Mouse (Mus musculus): ENCODE results near the gene Cd1d1.

DNA sequence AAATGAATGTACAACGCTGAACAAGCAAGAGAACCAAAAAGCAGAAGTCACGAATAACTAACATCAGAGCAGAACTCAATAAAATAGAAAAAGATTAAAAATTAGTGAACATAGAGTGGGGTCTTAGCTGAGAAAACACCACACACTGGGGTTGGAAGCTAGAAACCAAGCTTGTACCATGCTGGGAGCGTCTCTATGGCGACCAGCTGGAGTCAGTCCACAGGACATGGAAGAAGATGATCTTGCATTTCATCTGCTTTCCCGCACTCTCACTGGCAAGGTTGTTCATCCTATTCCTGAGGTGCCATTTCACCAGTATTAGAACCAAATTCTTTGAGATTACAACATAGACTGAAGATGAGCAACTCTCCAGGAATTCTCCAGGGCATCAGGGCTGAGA lies 48.6 kb upstream of the Cd1d1 start:
- TF ChIP-seq CHD2 (IDR thresholded peaks at IDR 0.05; ENCODE audit: low read depth, low read length), result no peak
- no peak for TF ChIP-seq ZNF384 (IDR thresholded peaks at IDR 0.05; ENCODE audit: low read depth, low read length)
- no peak for TF ChIP-seq HCFC1 (IDR thresholded peaks at IDR 0.05; ENCODE audit: borderline replicate concordance, insufficient read depth, low read length)
- no peak for TF ChIP-seq ZC3H11A (IDR thresholded peaks at IDR 0.05; ENCODE audit: borderline replicate concordance, low read depth, low read length)
- no peak for TF ChIP-seq MAFK (IDR thresholded peaks at IDR 0.05; ENCODE audit: insufficient read depth, low read depth, low read length)
